Mouse (Mus musculus) spleen, adult 18-20 months (tissue): ENCODE measurements around the gene 9130230L23Rik.
"Not testable (repeated sequence)": the region's sequence is repeated elsewhere in the genome, so short reads cannot be mapped to it uniquely, and the experiment has no call there.

Experiments
- DNase-seq, 2 experiments: peaks; one replicate each; pipeline ENCODE4 v3.0.0; 2022; ENCODE audit warnings: mixed read lengths in 2 of 2

9130230L23Rik gene

GRCm38 (mm10) chr5:66005041-66005678, 1.1 kb upstream of the 9130230L23Rik start:
- no peak for DNase-seq

DNA sequence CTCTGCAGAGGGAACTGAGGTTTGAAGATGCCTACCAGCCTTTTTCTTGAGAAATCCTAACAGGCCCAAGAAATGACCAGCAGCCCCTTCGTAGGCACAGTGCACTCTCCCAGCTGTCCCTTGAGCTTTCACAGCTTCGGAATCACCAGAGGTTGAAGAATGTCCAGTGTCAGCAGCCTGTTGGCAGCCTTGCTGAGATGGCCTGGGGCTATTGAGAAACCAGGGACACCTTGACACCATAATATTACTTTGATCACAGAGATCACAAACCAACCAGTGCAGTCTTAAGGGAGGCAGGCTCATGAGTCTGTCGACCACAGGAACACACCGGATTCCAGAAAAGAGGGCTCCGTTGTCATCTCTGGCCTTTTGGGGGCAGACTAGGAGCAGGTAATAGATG, 2.9 kb downstream of the 9130230L23Rik start:
- DNase-seq = no peak

GRCm38 (mm10) chr5:66000567-66001125, 3.4 kb downstream of the 9130230L23Rik start:
- no peak for DNase-seq

GRCm38 (mm10) chr5:66000074-66000473, 4.0 kb downstream of the 9130230L23Rik start:
- no peak for DNase-seq

DNA sequence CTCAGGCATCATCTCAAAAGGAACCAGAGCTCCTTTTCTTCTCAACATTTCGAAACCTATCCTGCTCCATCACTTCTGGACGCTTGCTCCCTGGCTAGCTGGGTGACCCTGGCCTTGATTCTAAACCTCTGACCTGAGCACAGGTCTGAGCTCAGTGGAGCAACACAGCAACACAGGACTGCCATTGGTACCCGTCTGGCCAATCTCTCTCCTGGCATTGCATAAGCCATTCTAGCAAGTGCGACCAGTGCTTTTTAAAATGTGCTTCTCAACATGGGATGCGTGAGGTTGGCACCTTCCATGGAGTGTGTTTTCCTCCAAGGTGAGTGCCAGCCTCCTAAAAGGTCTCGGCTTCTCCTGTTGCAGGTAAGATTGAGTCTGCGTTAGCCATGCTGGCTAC, 5.0 kb downstream of the 9130230L23Rik start:
- no peak for DNase-seq

DNA sequence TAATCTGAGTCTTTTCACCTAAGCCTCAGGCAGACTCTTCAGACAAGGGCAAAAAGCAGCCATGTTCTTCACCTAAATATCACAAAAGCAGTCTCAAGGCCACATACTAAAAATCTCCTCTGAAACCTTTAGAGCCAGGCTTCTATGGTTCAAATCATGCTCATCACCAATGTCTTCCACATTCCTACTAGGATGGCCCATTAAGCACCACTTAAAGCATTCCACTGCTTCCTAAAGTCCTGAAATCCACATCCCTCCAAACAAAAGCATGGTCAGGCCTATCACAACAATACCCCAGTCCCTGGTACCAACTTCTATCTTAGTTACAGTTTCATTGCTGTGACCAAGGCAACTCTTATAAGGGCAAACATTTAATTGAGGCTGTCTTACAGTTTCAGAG, 6.3 kb downstream of the 9130230L23Rik start:
- no peak for DNase-seq

GRCm38 (mm10) chr5:65994643-65995042, 9.4 kb downstream of the 9130230L23Rik start:
- DNase-seq = no peak

DNA sequence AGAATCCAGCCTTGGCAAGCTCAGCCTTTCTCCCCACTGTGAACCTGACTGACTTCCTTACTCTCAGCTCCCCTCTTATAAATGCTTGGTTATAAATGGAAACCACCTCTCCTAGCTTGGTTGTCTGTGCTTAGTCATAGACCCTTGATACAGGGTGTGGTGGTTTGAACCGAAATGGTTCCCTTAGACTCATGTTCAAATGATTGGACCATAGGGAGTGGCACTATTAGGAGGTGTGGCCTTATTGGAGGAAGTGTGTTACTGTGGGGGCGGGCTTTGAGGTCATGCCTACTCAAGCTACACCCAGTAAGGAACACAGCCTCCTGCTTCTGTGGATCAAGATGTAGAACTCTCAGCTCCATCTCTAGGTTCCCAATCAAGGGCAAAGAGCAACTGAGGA, 12.9 kb downstream of the 9130230L23Rik start:
- no peak for DNase-seq

DNA sequence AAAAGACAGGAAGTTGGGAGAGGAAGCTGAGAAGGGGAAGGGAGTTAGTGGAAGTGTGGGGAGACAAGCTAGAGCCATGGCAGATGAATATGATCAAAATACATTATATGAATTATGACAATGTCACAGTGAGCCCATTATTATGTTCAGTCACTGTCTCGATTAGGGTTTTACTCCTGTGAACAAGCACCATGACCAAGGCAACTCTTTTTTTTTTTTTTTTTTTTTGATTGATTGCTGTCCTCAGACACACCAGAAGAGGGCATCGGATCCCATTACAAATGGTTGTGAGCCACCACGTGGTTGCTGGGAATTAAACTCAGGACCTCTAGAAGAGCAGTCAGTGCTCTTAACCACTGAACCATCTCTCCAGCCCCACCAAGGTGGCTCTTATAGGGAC, 17.1 kb downstream of the 9130230L23Rik start:
- DNase-seq = not testable (repeated sequence)

DNA sequence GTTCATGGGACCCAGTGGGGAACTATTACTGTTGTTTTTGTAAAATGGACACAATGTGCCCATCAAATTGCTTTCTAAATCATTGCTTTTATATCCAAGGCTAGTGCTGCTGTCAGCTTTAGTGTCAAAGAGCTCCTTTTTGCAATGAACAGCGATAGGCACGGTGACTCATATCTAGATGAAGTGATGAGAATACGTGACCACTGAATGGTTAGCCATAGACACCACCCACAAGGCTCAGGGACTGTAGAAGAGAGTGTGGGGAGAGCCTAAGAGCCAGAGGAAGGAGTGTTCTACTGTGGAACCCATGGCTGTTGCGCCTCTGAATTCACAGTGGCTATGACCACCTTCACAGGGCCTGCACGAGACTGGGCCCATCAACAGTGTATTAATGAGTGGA, 17.7 kb downstream of the 9130230L23Rik start:
- DNase-seq = no peak

GRCm38 (mm10) chr5:65975731-65976130, 28.4 kb downstream of the 9130230L23Rik start:
- DNase-seq = no peak

DNA sequence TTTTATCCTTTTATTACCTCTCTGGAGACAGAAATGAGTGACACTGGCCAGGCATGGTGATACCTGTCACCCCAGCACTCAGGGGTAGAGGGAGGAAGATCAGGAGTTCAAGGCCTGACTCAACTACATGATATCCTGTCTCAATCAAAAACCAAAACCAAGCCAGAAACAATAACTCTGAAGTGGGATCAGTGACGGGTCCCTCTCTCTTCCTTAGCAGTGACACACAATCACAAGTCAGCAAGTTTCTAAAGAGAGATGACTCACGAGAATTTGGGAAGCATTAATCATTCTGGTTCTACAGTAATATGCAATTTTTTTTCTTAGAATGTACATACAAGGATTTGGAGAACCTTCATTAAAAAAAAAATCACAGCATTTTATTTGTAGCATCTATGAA, 30.9 kb downstream of the 9130230L23Rik start:
- DNase-seq = no peak

DNA sequence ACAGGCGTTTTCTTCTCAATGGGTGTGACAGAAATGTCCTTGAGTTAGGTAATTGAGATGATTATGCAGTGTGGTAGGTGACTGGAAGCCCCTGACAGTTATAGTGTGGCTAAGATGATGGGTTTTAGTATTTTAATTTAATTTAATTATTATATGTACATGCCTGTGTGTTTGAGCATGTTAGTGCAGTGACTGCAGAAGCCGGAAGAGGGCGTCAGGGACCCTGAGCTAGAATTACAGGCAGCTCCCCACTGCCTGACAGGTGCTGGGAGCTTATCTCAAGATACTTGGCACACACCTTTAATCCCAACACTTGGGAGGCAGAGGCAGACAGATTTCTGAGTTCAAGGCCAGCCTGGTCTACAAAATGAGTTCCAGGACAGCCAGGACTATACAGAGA, 36.1 kb downstream of the 9130230L23Rik start:
- no peak for DNase-seq

GRCm38 (mm10) chr5:65967091-65967490, 37.0 kb downstream of the 9130230L23Rik start:
- DNase-seq = no peak

GRCm38 (mm10) chr5:65965771-65966279, 38.3 kb downstream of the 9130230L23Rik start:
- no peak for DNase-seq

GRCm38 (mm10) chr5:65963291-65963690, 40.8 kb downstream of the 9130230L23Rik start:
- DNase-seq = no peak

- DNase-seq = no peak
Observed at GRCm38 (mm10) chr5:65960597-65960950, 43.5 kb downstream of the 9130230L23Rik start.

GRCm38 (mm10) chr5:65959893-65960596, 44.0 kb downstream of the 9130230L23Rik start:
- no peak for DNase-seq

DNA sequence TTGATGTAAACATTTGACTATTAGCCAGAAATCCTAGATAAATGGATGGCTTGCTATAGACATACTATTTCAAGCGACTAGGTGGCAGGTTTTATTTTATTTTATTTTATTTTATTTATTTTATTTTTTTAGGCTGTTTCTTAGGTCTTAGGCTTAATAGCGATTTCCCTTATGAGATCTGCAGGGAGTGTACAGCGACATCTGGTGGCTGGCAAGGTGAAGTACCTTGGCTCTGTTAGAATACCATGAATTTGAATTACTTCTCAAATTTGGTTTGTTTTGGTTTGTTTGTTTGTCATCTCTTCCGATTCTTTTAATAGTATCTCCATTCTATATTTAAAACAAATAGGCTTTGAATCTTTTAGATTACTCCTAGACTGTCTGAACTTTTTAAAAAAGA, 45.5 kb downstream of the 9130230L23Rik start:
- DNase-seq = peak in 1 of 2 experiments; percentile 50

GRCm38 (mm10) chr5:65956144-65957008, 47.7 kb downstream of the 9130230L23Rik start:
- DNase-seq = no peak

DNA sequence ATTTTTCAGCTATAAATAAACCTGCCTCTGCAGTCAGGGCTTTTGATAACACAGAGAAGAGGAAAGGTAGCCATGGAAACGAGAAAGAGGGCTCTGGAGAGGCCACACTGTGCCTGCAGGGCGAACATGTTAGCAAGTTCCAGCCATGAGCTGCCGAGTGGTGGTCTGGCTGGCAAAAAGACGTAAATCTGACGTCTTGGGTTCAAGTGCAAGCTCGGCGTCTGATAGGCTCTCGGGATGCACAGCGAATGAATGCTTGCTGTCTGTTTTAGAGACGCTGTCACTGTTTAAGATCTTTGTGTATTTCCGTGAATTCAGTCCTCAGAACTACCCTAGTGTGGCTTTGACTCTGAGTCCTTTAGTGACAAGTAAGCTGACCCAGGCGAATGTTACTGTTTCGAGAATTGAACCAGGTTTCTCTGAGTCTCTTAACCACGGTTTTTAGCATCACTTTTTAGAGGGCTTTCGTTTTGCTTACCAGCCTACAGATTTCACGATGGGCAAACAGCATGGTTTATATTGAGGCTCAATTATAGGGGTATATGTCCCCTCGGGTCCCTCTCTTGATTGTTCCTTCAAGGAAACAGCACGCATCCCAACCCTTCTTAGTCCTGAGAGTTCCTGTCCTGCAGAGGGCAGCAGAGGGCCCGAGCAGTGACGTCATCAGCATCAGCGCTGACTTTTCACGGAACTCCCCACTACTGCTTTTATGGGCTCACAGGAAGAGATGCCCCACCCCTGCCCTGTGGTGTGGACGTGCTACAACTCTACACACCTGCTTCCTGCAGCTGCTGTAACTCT, 48.5 kb downstream of the 9130230L23Rik start:
- DNase-seq = peak; percentile 82 to 94
